In genomic region chr14:102712600-102712999, GRCm38 (mm10) we compare ENCODE assay signal across 35 mouse cellular contexts.
"Had no signal": no experiment of that assay in that cellular context is flagged by ENCODE, and none has a peak within 500 bp of the region (broad histone marks: within the 10 kb centered on the region; RNA-seq: fewer than 3 reads in every experiment).

No protein-coding gene starts in this region.

- H3K4me3 ChIP-seq: heart, embryonic 12.5 days; heart, embryonic 13.5 days; heart, embryonic 15.5 days; hindbrain, embryonic 10.5 days; hindbrain, embryonic 12.5 days; hindbrain, embryonic 13.5 days; hindbrain, embryonic 15.5 days; intestine, embryonic 15.5 days; kidney, embryonic 15.5 days; layer of hippocampus, adult 2 months; left cerebral cortex, adult 2 months had no signal

- H3K9ac ChIP-seq: heart, embryonic 12.5 days; heart, embryonic 13.5 days; heart, embryonic 15.5 days; hindbrain, embryonic 12.5 days; hindbrain, embryonic 13.5 days; hindbrain, embryonic 14.5 days; hindbrain, embryonic 15.5 days; intestine, embryonic 15.5 days; kidney, embryonic 15.5 days had no signal

- H3K9me3 ChIP-seq: heart, embryonic 12.5 days; heart, embryonic 13.5 days; heart, embryonic 15.5 days; hindbrain, embryonic 10.5 days; hindbrain, embryonic 12.5 days; hindbrain, embryonic 13.5 days; hindbrain, embryonic 15.5 days; intestine, embryonic 15.5 days; kidney, embryonic 15.5 days had no signal

- ATAC-seq: hindbrain, embryonic 16.5 days; hindbrain, postnatal 0 days; inflammation-experienced regulatory T-cells, adult 6 months; intestine, embryonic 15.5 days; intestine, embryonic 16.5 days; intestine, postnatal 0 days had no signal

- H3K27me3 ChIP-seq: heart, embryonic 12.5 days; heart, embryonic 13.5 days; heart, embryonic 15.5 days; hindbrain, embryonic 12.5 days; hindbrain, embryonic 13.5 days; hindbrain, embryonic 15.5 days; intestine, embryonic 15.5 days; kidney, embryonic 15.5 days had no signal

- DNase-seq: heart, postnatal 10 days; heart, postnatal 14 days; heart, postnatal 36 days; heart, postnatal 4 days; kidney, adult 11 months; kidney, adult 18-20 months; kidney, adult 2 months; kidney, adult 8-10 months; kidney, adult 9 months; kidney, postnatal 10 days; kidney, postnatal 14 days; kidney, postnatal 25 days; kidney, postnatal 36 days; kidney, postnatal 4 days; layer of hippocampus, adult 9-11 months; layer of hippocampus, postnatal 36 days had no signal

- H3K4me2 ChIP-seq: heart, embryonic 11.5 days; heart, embryonic 12.5 days; heart, embryonic 13.5 days; heart, embryonic 15.5 days; hindbrain, embryonic 12.5 days; hindbrain, embryonic 13.5 days; hindbrain, embryonic 14.5 days; hindbrain, embryonic 15.5 days; intestine, embryonic 15.5 days; kidney, embryonic 15.5 days had no signal

- H3K36me3 ChIP-seq: heart, embryonic 12.5 days; heart, embryonic 13.5 days; heart, embryonic 15.5 days; hindbrain, embryonic 10.5 days; hindbrain, embryonic 12.5 days; hindbrain, embryonic 13.5 days; hindbrain, embryonic 15.5 days; intestine, embryonic 15.5 days; kidney, embryonic 15.5 days had no signal

- H3K27ac ChIP-seq: heart, embryonic 13.5 days; heart, embryonic 15.5 days; hindbrain, embryonic 10.5 days; hindbrain, embryonic 12.5 days; hindbrain, embryonic 13.5 days; hindbrain, embryonic 14.5 days; hindbrain, embryonic 15.5 days; hindbrain, postnatal 0 days; intestine, embryonic 15.5 days; kidney, embryonic 15.5 days; kidney, postnatal 0 days; layer of hippocampus, adult 2 months; left cerebral cortex, adult 2 months had no signal

- H3K4me1 ChIP-seq: heart, embryonic 12.5 days; heart, embryonic 13.5 days; heart, embryonic 15.5 days; hindbrain, embryonic 10.5 days; hindbrain, embryonic 12.5 days; hindbrain, embryonic 13.5 days; hindbrain, embryonic 15.5 days; intestine, embryonic 15.5 days; kidney, embryonic 15.5 days had no signal
